Mouse (Mus musculus) embryonic facial prominence, embryonic 10.5 days (tissue): ENCODE measurements around the gene Vwa5b1. TPM values are rescaled to one million over a fixed set of nuclear protein-coding genes. Genes with fewer than 3 reads are reported as not detected.

ENCODE experiments used
- DNase-seq: peaks from one replicate; pipeline ENCODE4 v3.0.0-alpha.2; 2017; ENCODE audit warnings: low spot score
- H3K27ac ChIP-seq: fragments of 300-500 bp; sonication (generic); replicated peaks from 2 replicates; pipeline ENCODE4 v1.5.1; 2016; ENCODE audit warnings: mild to moderate bottlenecking
- H3K27me3 ChIP-seq: fragments of 300-500 bp; sonication (generic); replicated peaks from 2 replicates; pipeline ENCODE4 v1.6.1; 2016; ENCODE audit warnings: low read depth, mild to moderate bottlenecking; ENCODE audit not compliant: poor library complexity, severe bottlenecking
- H3K36me3 ChIP-seq: fragments of 300-500 bp; sonication (generic); replicated peaks from 2 replicates; pipeline ENCODE4 v1.6.1; 2016; ENCODE audit warnings: mild to moderate bottlenecking, moderate library complexity
- H3K4me1 ChIP-seq: fragments of 300-500 bp; sonication (generic); 2 replicates; pipeline ENCODE4 v1.6.1; 2016
- H3K4me3 ChIP-seq: fragments of 300-500 bp; sonication (generic); 2 replicates; pipeline ENCODE4 v1.5.1; 2016; ENCODE audit warnings: mild to moderate bottlenecking, moderate library complexity
- H3K9me3 ChIP-seq: fragments of 300-500 bp; sonication (generic); 2 replicates; pipeline ENCODE4 v1.6.1; 2016; ENCODE audit warnings: mild to moderate bottlenecking
- WGBS: fragments of 180-500 bp; shearing (Covaris S2); methylation state at CpG from one replicate; pipeline ENCODE4 v1.1.7; 2016; 5-methylcytosine and 5-hydroxymethylcytosine counted together
- polyA plus RNA-seq: library from polyadenylated mRNA; unstranded; fragments of >200 nt; fragmentation: Nextera tagmentation; extraction: Ambion mirVana; gene quantifications from 2 replicates; pipeline ENCODE4 v1.2.1, GENCODE M21; 2016

The Vwa5b1 gene
- polyA plus RNA-seq, 1 experiment from 2014 or later: 0.14 TPM

- no peak overlapping the region for H3K4me3 ChIP-seq
- DNase-seq: no peak
- H3K36me3 ChIP-seq: no peaks in the 10 kb centered on the region
- H3K27me3 ChIP-seq: no peaks in the 10 kb centered on the region
- no peaks in the 10 kb centered on the region for H3K4me1 ChIP-seq
- no peak overlapping the region for H3K27ac ChIP-seq
- WGBS: 37% methylated on average over 4 of the region's 4 CpGs
- H3K9me3 ChIP-seq: no peaks in the 10 kb centered on the region
Measured at GRCm38 (mm10) chr4:138642272-138642671, 6.6 kb upstream of the Vwa5b1 start.

GRCm38 (mm10) chr4:138636146-138636511 is 445 bp upstream of the Vwa5b1 start:
- 44% methylated on average over 4 of the region's 4 CpGs for WGBS
- no peak for DNase-seq
- H3K36me3 ChIP-seq: no peaks in the 10 kb centered on the region
- peaks cover 26% of the 10 kb centered on the region for H3K4me1 ChIP-seq
- 0 out of 2 replicates have a peak, but pooled peaks cover 9% of the 10 kb centered on the region for H3K27me3 ChIP-seq
- no peaks in the 10 kb centered on the region for H3K9me3 ChIP-seq
- peak overlapping the region; percentile 26; the same call in 1 of the 2 replicates for H3K27ac ChIP-seq
- H3K4me3 ChIP-seq: 0 out of 2 replicates have a peak overlapping the region, but pooled peaks have one; percentile 19

GRCm38 (mm10) chr4:138628256-138628655 is 7.4 kb downstream of the Vwa5b1 start:
- no peak for DNase-seq
- no peaks in the 10 kb centered on the region; the same call in 1 of the 2 replicates for H3K27me3 ChIP-seq
- WGBS: 70% methylated on average over 5 of the region's 5 CpGs
- no peak overlapping the region for H3K27ac ChIP-seq
- H3K4me1 ChIP-seq: peaks cover 4% of the 10 kb centered on the region; the same call in 1 of the 2 replicates
- no peaks in the 10 kb centered on the region for H3K9me3 ChIP-seq
- H3K36me3 ChIP-seq: no peaks in the 10 kb centered on the region
- no peak overlapping the region for H3K4me3 ChIP-seq

GRCm38 (mm10) chr4:138614454-138614853 is 21.2 kb downstream of the Vwa5b1 start:
- H3K27ac ChIP-seq: no peak overlapping the region; the same call in 1 of the 2 replicates
- 20% methylated on average over 8 of the region's 8 CpGs for WGBS
- H3K36me3 ChIP-seq: no peaks in the 10 kb centered on the region
- H3K9me3 ChIP-seq: no peaks in the 10 kb centered on the region
- 0 out of 2 replicates have a peak, but pooled peaks cover 7% of the 10 kb centered on the region for H3K27me3 ChIP-seq
- H3K4me3 ChIP-seq: no peak overlapping the region
- DNase-seq: peak; percentile 13
- H3K4me1 ChIP-seq: peaks cover 23% of the 10 kb centered on the region

GRCm38 (mm10) chr4:138601926-138602325 is 33.8 kb downstream of the Vwa5b1 start:
- no peak for DNase-seq
- H3K36me3 ChIP-seq: no peaks in the 10 kb centered on the region
- H3K27ac ChIP-seq: no peak overlapping the region
- no peak overlapping the region for H3K4me3 ChIP-seq
- no peaks in the 10 kb centered on the region for H3K9me3 ChIP-seq
- H3K27me3 ChIP-seq: 0 out of 2 replicates have a peak, but pooled peaks cover 11% of the 10 kb centered on the region
- 80% methylated on average over 9 of the region's 9 CpGs for WGBS
- peaks cover 31% of the 10 kb centered on the region for H3K4me1 ChIP-seq

GRCm38 (mm10) chr4:138597904-138598347 is 37.8 kb downstream of the Vwa5b1 start:
- 10% methylated on average over 7 of the region's 7 CpGs for WGBS
- Histone ChIP-seq H3K4me1 (peaks cover 30% of the 10 kb centered on the region), H3K27ac (no peak overlapping the region)

GRCm38 (mm10) chr4:138596391-138597130 is 39.1 kb downstream of the Vwa5b1 start:
- Histone ChIP-seq H3K9me3 (no peaks in the 10 kb centered on the region), H3K27ac (no peak overlapping the region), H3K4me3 (no peak overlapping the region), H3K4me1 (peaks cover 23% of the 10 kb centered on the region), H3K36me3 (no peaks in the 10 kb centered on the region), H3K27me3 (no peaks in the 10 kb centered on the region)
- no peak for DNase-seq
- WGBS: 65% methylated on average over 12 of the region's 12 CpGs

More at GRCm38 (mm10) chr4:138597904-138598347, 37.8 kb downstream of the Vwa5b1 start:
- peak; percentile 80 for DNase-seq
- H3K27me3 ChIP-seq: no peaks in the 10 kb centered on the region
- no peaks in the 10 kb centered on the region for H3K36me3 ChIP-seq
- no peak overlapping the region for H3K4me3 ChIP-seq
- no peaks in the 10 kb centered on the region for H3K9me3 ChIP-seq

- peaks cover 10% of the 10 kb centered on the region; the same call in 1 of the 2 replicates for H3K4me1 ChIP-seq
- H3K27ac ChIP-seq: no peak overlapping the region
- no peaks in the 10 kb centered on the region for H3K27me3 ChIP-seq
- no peaks in the 10 kb centered on the region for H3K9me3 ChIP-seq
- DNase-seq: no peak
- H3K36me3 ChIP-seq: no peaks in the 10 kb centered on the region
- H3K4me3 ChIP-seq: no peak overlapping the region
Measured at GRCm38 (mm10) chr4:138584946-138585345, 50.7 kb downstream of the Vwa5b1 start.

- Histone ChIP-seq H3K9me3 (no peaks in the 10 kb centered on the region), H3K27ac (no peak overlapping the region), H3K4me1 (peaks cover 15% of the 10 kb centered on the region; the same call in 1 of the 2 replicates), H3K36me3 (no peaks in the 10 kb centered on the region), H3K27me3 (no peaks in the 10 kb centered on the region), H3K4me3 (no peak overlapping the region)
- 79% methylated on average over 4 of the region's 4 CpGs for WGBS
- DNase-seq: no peak
Measured at GRCm38 (mm10) chr4:138582446-138582845, 53.2 kb downstream of the Vwa5b1 start.

- H3K36me3 ChIP-seq: no peaks in the 10 kb centered on the region
- H3K9me3 ChIP-seq: no peaks in the 10 kb centered on the region
- WGBS: 73% methylated on average over 19 of the region's 19 CpGs
- peaks cover 30% of the 10 kb centered on the region for H3K4me1 ChIP-seq
- H3K27me3 ChIP-seq: no peaks in the 10 kb centered on the region
- DNase-seq: no peak
- no peak overlapping the region for H3K27ac ChIP-seq
- no peak overlapping the region for H3K4me3 ChIP-seq
Measured at GRCm38 (mm10) chr4:138578406-138578805, 57.3 kb downstream of the Vwa5b1 start.

- H3K27ac ChIP-seq: no peak overlapping the region
- 94% methylated on average over 3 of the region's 4 CpGs for WGBS
- no peaks in the 10 kb centered on the region for H3K36me3 ChIP-seq
Measured at GRCm38 (mm10) chr4:138576661-138577060, 59.0 kb downstream of the Vwa5b1 start.

GRCm38 (mm10) chr4:138574800-138575606 is 60.7 kb downstream of the Vwa5b1 start:
- Histone ChIP-seq H3K36me3 (no peaks in the 10 kb centered on the region), H3K27me3 (no peaks in the 10 kb centered on the region), H3K9me3 (no peaks in the 10 kb centered on the region), H3K27ac (no peak overlapping the region), H3K4me1 (peaks cover 36% of the 10 kb centered on the region), H3K4me3 (no peak overlapping the region)
- WGBS: 78% methylated on average over 13 of the region's 13 CpGs
- DNase-seq: no peak

More at GRCm38 (mm10) chr4:138576661-138577060, 59.0 kb downstream of the Vwa5b1 start:
- H3K9me3 ChIP-seq: no peaks in the 10 kb centered on the region
- H3K4me1 ChIP-seq: peaks cover 32% of the 10 kb centered on the region
- DNase-seq: no peak
- no peak overlapping the region for H3K4me3 ChIP-seq
- H3K27me3 ChIP-seq: no peaks in the 10 kb centered on the region
